Mouse (Mus musculus) 3134 (cell line): ENCODE results near the gene Pced1b.
"Not testable (repeated sequence)": the region's sequence is repeated elsewhere in the genome, so short reads cannot be mapped to it uniquely, and the experiment has no call there.

ENCODE experiments used
- DNase-seq: peaks from one replicate; pipeline ENCODE4 v3.0.0-alpha.2; 2011; ENCODE audit warnings: low spot score; ENCODE audit not compliant: insufficient read length; ENCODE audit errors: extremely low read depth

The Pced1b gene

DNA sequence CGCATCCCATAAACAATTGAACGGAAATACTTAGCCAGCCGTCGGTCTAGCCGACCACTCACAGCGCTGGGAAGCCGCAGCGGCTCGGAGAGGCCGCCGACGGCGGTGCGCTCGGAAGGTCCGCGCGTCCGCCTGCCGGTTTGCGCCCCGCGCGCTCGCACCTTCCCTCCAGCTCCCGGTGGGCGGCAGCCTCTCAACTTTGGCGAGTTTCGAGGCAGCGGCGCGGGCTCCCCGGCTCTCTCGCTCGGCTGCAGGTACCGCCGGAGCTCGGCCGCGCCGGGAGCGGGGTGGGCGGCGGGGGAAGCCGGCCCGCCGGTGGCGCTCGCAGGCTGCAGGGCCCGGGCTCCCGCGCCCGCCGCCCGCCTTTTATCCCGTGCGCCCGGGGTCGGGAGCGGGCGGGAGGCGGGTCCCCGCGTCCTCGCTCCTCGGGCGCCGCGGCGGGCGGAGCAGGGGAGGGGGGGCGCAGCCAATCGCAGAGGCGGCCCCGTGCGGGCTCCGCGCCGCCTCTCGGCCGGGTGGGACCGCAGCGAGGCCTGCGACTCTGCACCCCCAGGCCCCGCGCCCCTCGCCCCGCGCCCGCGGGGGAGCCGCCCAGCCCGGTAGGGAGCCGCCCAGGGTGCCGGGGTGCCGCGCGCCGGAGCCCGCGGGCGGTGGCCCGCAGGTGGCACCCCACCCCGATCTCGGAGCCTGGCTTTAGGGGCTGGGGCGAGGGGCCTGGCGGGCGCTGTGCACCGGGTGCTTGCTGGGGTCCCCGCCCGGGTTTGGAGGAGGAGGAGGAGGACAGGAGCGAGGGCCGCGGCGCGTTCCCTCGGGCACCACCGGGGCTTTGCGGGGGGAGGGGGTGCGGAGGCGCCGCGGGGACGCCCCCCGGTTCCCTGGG lies at the start of gene Pced1b, which contains the start of gene Amigo2:
Pced1b (plus strand) TSS at position 197 of the 880 bp plus-strand sequence.
Amigo2 (minus strand) TSS at position 377 of the 880 bp plus-strand sequence.
- no peak for DNase-seq

DNA sequence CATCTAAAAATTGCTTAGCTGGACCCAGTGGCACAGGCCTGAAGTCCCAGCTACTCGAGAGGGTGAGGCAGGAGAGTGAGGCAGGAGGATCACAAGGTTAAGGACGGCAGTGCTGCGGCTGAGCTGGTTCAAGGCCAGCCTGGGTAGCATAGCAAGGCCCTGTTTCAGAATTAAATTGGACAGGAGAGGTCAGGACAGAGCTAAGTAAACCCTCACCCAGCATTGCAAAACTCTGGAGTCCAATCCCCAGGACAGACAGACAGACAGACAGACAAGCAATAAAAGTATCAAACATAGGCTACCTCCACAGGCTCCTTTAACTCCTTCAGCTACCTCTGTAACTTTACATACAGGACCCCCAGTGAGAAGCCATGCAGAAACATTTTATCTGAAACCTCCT lies 42.0 kb upstream of the Pced1b start:
- DNase-seq = no peak

DNA sequence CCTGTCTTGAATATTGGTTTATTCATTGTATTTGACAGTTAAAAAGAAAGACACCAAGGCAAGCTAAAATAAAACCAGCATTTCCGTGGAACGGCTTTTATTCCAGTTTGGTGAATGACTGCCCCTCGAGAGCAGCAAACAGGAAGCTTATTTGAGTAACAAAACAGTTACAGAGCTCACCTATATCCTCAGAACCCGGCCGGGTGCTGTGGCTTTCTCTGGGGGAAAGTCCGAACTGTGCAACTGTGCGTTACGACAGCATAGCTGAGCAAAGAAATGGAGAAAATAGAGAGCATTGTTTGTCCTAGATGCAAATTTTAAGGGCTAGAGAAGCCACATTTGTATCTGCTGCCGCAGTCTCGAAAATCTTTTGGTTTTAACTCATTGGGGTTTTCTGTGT lies 41.1 kb upstream of the Pced1b start:
- DNase-seq = no peak

DNA sequence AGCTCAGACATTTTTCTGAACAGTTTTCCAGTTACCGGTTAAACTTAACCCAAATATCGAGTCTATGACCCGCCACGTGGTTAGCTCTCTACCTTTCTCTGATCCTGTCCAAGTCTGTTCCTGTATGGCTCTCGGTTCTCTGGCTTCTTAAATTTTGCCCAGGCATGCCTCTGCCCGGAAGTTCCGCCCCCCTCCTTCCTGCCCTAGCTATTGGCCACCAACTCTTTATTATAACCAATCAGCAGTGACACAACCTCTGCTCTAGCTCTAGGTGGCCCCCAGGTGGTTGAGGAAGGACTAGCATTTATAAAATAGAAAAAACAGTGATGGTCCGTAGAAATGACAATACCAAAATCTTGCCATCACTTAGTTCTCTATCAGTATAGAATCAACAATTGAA lies 40.4 kb upstream of the Pced1b start:
- DNase-seq = no peak

DNA sequence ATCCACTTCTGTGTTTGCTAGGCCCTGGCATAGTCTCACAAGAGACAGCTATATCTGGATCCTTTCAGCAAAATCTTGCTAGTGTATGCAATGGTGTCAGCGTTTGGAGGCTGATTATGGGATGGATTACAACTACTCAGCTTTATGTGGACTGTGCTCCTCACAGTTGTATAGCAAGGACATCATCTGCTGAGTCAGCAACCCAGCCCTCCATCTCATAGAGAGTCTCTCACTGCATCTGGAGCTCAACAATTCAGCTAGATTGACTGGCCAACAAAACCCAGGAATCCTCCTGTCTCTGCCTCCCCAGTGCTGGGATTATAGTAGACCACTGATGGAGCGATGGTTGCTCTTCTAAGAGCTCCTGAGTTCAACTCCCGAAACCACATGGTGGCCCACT lies 37.2 kb upstream of the Pced1b start:
- DNase-seq = not testable (repeated sequence)

DNA sequence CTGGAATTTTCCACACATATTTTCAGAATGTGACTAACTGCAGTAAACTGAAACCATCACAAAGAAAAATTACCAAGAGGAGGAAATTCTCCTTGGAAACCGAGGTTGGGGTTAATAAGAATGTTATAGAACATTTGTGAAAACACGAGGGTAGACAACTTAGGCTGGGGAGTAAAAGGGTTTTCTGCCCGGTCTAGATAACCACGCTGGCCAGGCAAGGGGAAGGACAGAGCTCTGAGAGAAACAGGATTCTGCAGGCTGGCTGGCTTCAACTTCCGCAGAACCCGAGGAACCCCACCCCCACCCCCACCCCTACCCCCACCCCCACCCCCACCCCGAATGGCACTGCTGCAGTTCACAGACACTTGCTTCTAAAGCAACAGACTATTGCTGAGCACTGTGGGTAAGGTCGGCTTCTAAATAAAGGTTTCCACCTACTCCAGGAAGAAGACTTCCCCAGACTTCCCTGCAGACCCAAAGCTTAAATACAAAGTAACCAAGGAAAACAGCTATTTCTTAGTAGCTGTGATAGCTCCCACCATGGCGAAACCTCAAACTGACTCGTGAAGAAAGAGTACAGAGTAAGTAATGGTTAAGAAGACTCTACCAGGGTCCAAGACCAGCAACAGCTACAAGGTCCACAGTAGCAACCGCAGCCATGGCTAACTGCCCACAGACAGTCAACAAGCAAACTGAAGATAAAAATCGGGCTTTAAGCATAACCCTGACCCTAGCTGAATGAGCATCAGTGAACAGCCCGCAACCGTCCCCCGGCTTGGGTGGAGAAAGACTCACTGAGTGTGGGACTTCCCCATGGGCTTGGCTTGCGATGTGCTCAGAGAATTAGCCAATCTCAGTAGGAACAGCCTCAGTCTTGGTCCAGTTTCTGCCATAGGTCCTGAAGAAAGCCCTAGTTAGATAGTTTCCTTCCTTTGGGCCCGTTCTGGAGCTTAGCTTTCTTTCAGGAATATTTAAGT lies 34.1 kb upstream of the Pced1b start:
- DNase-seq = no peak

DNA sequence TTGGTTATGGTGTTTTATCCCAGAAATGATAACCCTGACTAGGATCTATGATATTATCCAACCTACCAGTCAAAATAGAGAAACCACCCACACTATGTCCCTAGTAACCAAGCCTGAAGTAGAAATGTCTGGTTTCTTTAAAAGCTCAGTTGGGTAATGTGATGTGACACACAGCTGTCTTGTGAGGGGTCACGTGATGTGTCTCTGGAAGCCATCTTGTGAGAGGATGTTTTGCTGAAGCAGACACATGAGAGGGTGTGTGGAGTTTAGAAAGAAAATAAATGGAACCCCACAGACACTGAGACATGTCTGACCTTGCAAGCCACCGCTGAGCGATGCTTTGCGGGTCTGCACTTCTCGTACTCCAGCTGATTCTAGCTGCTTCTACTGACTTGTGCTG lies 30.1 kb upstream of the Pced1b start:
- DNase-seq = no peak

DNA sequence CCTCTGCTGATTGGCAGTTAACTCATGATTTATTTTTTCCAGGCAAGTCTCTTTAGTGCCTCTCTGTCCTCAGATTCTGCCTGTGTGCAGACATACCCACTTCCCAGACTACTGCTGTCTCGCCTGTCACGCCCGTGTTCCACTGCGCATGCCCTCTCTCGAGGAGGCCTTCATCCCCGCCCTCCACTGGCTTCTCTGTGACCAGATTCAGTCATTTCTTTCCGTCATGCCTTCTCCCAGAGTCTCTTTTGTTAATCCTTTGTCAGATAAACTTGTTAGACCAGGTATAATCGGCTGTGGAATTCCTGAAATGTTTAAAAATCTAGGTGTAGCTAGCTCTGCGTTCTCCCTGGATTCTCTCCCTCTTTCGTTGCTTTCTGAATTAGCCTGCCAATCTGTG lies 23.5 kb upstream of the Pced1b start:
- DNase-seq = no peak

DNA sequence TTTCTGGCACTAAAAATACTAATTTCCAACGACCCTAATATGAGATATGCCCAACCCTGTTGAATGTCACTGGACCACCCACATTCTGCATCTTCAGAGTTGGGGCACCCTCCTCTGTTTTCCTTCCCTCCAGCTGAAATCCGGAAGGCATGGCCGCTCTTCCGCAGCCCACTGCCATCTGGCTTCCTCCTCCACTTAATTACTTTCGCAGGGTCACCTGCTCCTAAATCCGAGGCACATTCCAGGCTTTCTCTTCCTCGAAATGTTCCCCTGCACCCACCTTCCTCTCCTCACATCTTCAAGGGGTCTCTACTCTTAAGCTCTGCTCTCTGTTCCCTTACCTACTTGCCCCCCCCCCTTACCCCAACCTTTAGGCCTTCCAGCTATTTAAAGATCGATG lies 22.9 kb upstream of the Pced1b start:
- DNase-seq = no peak

DNA sequence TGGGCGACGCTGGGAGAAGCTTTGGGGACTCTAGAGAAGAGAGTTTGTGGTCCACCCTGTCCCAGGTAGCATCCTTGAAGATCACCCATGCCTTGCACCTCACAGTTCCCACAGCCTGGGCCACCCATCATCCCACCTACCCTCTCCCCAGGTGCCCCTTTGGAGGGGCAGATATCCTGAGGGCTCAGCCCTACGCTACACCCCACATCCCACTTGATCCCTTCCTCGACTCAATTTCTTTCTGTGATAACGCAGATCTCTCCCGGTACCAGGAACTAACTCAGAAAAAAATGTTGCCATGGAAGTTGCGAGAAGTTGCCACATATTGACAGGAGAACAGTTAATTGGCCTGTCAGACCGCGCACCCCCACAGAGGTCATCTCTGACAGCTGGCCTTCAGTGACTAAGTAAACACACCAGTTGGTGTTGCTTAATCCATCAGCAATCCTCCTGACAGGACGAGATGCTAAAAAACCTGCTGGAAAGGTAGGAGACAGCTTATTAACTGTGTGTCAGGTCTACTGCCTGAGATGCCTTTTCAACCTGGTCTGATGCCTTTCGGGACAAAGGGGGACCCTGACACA lies 17.3 kb upstream of the Pced1b start:
- no peak for DNase-seq

DNA sequence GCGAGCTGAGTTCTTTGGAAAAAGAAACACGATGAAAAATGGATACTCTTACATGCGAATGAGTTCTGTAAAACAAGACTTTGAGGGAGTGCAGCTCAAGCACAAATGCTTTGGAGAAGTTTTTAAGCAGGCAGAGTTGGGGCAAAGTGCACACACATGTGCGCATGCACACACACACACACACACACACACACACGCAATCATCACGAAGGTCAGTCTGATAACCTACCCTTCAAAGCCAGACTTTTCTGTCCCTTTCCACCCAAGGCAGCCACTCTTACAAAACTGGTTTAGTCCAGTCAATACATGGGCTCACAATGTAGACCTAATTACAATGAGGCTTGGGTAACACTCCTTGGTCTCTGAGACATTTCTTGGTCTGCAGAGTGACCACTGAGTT lies 12.8 kb upstream of the Pced1b start:
- DNase-seq = no peak

DNA sequence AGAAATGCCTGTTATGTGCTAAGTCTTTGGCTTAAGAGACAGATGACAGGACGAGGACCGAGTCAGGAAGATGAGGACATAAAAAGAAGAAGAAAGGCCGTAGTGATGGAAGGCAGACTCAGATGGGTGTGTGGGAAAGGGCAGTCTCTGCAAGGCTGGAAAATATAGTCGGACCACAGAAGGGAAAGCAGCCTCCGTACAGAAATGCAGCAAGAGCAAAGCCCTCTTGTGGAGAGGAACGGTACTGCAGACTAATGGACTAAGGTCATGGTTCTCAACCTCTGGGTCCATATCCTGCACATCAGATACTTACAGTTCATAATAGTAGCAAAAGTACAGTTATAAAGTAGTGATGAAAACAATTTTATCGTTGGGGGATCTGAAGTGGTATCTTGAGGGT lies 11.7 kb upstream of the Pced1b start:
- no peak for DNase-seq

DNA sequence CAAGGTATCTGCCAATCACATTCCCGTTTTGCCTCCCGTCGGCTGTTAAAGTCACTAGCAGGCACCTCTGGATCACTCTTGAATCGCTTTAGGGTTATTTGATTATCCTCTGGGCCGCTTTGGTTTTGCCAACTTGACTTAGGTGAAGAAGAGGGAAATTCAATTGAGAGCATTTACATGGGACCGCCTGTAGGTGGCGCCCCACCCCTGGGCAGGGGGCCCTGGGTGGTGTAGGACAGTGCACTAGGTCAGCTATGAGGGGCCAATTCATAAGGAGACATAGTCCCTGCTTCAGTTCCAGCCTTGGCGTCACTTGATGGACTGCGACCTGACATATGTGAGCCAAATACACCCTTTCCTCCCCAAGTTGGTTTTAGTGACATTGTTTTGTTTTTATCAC lies 10.0 kb upstream of the Pced1b start:
- DNase-seq = peak; percentile 29

DNA sequence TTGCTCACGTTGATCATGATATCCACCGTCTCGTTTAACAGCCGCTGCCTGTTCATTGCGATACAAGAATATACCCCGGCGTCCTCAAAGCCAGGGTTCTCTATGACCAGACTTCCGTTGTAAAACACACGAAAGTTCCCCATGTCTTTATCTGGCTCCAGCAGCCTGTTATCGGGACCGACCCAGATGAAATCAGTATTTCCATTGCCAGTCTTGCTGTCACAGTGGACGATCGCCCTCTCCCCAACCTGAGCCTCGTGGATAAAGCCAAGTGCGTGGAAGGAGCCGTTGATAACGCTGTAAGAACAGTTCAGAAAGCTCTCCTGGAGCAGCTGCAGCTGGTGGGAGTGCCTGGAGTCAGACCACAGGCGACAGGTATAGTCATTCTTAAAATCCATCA lies 1.5 kb upstream of the Pced1b start:
- DNase-seq = no peak

DNA sequence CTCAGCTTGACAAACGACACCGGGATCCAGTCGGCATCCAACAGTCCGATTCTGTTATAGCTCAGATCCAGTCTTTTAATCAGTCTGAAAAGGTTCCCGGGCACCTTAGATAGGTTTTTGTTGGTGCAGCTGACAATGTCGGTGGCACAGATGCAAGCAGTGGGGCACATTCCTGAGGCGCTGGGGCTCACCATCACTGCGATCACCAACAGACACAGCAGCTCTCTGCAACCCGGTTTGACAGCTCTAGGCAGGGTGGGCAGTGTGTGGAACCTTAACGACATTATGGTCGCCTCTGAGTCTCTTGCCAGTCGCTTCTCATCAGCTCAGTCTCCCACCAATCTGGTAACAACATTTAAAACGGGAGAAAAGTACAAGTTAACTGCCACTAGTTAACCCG lies 651 bp upstream of the Pced1b start:
- DNase-seq = no peak

DNA sequence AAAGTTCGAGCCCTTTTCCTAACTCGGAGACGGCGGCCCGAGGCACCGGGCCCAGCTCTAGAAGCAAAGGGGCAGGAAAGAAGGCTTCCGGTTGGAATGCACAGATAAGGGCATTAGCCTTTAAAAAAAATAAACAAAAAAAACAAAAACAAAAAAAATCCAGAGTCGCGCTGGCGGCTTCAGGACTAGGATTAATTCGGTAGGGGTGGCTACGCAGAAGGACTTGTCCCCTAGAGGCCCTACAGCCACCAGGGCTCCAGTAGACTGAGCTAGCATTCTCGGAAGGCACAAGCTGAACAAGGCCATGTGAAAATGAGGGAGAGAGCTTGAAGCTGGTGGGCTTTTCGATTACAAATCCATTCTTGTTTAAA lies 869 bp downstream of the Pced1b start:
- no peak for DNase-seq

DNA sequence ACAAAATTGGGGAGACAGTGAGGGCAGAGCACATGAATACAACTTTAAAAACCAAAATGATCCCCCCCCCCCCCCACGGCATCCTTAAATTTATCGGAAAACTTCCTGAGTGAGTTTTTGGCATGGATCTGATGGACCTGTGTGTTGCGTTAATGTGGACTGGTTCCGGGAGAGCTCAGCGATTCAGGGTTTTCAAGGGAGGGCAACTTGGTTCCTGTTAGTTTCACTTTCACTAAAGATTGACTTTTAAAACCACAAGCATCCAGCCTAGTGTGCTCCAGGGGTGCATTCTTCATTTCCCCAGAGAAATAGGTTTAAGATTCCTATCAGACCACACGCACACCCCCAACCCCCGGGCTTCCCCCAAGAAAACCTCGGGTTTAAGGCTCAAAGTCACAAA lies 1.4 kb downstream of the Pced1b start:
- peak; percentile 36 for DNase-seq

DNA sequence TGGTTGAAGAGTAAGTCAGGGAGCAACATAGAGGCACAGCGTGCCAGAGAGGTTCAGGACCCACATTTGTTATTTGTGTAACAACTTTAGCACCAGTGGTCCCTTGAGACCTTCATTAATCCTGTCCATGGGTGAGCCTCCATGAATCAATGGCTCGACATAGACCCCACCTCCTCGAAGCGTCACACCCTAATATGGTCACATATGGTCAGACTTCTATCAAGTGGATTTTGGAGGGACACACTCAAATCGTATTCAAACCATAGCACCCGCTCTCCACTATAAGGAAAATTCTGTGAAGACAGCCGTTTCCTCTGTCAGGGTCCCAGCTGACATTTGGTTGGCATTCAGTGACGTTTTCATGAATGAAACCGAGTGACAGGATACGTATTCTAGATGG lies 2.4 kb downstream of the Pced1b start:
- no peak for DNase-seq

DNA sequence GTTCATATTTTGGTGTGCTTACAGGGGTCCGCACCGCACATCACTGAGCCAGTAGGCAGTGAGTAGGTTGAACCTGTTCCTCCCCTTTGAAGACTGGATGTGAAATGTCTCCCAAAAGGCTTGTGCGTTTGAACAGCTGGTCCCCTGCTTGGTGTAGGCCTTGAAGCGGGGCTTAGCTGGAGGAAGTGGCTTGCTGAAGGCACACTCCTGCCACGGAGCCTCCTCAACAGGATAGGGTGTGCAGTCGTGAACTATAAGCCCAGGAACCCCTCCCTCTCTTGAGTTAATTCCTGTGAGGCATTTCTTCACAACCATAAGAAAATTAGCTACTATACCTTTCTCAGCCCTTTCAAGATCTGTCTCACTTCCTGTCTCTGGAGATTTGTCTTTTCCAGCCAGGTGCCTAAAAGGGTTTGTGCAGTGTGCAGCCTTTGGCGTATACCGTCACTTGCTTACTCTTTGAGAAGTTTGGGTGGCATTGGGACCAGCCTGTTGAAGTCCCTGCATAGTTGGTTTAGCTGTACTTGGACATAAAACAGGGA lies 5.7 kb downstream of the Pced1b start:
- no peak for DNase-seq

DNA sequence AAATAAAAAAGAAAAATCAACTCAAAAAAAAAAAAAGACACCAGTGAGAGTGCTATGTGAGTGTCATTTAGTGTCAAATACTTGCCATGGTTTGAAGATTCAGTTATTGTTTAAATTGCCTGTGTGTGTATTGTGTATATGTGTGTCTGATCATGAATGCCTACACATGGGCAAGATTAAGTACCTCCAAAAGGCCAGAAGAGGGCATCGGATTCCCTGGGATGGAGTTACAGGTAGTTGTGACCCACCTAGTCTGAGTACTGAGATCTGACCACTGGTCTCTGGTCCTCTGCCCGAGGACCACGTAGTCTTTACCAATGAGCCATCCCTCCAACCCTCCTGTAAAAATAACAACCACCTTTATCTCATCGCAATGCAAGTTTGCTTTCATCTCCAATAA lies 7.5 kb downstream of the Pced1b start:
- DNase-seq = no peak

DNA sequence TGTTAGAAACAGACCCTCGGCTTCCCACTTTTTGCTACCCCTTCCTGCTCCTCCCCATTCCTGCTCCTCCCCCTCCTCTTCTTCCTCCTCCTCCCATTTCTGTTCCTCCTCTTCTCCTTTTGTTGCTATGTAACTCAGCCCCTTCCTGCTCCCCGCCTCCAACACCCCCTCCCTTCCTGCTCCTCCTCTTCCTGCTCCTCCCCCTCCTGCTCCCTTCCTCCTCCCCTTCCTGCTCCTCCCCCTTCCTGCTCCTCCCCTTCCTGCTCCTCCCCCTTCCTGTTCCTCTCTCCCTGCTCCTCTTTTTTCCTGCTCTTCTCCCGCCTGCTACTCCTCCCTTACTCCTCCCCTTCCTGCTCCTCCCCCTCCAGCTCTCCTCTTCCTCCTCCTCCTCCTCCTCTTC lies 8.9 kb downstream of the Pced1b start:
- peak; percentile 59 for DNase-seq
